Mouse (Mus musculus): Measurements from ENCODE around the gene Tmbim1. TPM values are rescaled to one million over a fixed set of nuclear protein-coding genes. Genes with fewer than 3 reads are reported as not detected.

Gene Tmbim1
- polyA plus RNA-seq, 1 experiment from 2014 or later = 6.8 TPM

DNA sequence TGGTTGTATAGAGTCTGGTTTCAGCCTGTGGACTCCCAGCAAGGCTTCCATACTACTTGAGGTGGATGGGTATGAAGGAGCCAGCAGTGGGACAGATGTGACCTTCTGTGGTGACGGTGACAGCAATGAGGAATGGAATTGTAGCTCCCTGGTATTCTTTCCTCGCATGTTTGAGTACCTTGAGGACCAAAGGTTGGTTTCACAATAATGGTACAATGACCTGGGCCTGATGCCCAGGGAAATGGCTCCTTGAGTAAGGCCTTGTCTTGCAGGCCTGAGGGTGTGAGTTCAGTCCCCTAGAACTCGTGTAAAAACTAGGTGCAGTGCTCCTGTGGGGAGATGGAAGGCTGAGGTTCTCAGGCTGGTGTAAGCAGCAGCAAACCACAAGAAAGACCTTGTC, 13.3 kb upstream of the Tmbim1 start:
- no peaks in the 10 kb centered on the region for H3K9me3 ChIP-seq
- H3K27ac ChIP-seq (replicated peaks) = no peak overlapping the region
- 83% methylated on average over 3 of the region's 3 CpGs for WGBS
- no peak overlapping the region for H3K4me2 ChIP-seq (replicated peaks)
- H3K4me1 ChIP-seq = no peaks in the 10 kb centered on the region
- H3K4me3 ChIP-seq = no peak overlapping the region
- no peak for ATAC-seq (replicated peaks)
- H3K27me3 ChIP-seq = no peaks in the 10 kb centered on the region
- no peaks in the 10 kb centered on the region for H3K36me3 ChIP-seq
- no peak overlapping the region for H3K9ac ChIP-seq (replicated peaks)

DNA sequence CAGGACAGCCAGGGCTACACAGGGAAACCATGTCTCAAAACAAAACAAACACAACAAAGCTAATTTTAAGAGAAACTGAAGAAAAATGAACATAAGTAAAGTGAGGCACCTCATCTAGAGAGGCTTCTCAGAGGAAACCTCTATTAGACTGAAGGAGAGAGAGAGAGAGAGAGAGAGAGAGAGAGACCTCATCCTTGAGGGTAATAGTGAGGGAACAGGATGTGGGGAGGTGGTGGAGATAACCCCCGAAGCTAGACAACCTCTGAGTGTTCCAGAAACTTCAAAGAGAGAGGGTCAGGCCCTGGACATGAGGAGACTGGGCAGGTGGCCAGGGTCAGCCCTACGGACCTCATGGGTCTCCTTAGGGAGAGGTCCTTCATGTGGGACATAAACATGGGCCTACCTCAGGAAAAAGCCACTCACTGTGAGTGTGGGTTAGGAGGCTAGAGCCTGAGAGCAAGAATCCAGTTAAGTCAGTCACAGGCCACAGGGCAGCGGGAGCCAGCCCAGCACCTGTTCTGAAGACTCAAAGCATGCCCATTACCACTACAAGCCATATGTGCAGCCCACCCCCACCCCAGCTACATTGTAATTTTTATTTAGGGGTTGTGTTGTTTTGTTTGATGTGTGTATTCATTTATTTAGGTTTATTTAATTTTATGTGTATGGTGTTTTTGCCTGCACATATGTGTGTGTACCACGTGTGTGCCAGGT, 10.8 kb upstream of the Tmbim1 start:
- WGBS = 86% methylated on average over 4 of the region's 4 CpGs
- Histone ChIP-seq H3K4me1 (no peaks in the 10 kb centered on the region; the same call in 1 of the 2 replicates), H3K27me3 (no peaks in the 10 kb centered on the region), H3K9ac (replicated peaks) (no peak overlapping the region), H3K36me3 (no peaks in the 10 kb centered on the region), H3K4me3 (no peak overlapping the region), H3K9me3 (no peaks in the 10 kb centered on the region), H3K27ac (replicated peaks) (no peak overlapping the region), H3K4me2 (replicated peaks) (no peak overlapping the region)
- no peak for ATAC-seq (replicated peaks)

DNA sequence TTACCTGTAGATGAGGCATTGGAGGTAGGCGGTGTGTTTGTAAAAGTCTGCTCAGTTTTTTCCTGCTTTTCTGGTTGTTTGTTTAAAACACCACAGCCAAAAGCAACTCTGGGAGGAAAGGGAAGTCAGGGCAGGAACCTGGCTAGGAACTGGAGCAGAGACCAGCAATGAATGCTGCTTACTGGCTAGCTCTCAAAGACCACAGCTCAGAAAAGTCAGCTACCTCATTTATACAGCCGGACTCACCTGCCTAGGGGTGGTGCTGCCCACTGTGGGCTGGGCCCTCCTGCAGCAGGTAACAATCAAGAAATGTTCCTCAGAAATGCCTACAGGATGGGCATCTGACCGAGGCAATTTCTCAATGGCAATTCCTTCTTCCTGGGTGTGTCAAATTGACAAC, 9.4 kb upstream of the Tmbim1 start:
- WGBS = 93% methylated on average over 3 of the region's 3 CpGs
- no peaks in the 10 kb centered on the region for H3K36me3 ChIP-seq
- H3K9ac ChIP-seq (replicated peaks) = no peak overlapping the region
- no peak overlapping the region for H3K4me2 ChIP-seq (replicated peaks)
- H3K9me3 ChIP-seq = no peaks in the 10 kb centered on the region
- ATAC-seq (replicated peaks) = no peak
- H3K27ac ChIP-seq (replicated peaks) = no peak overlapping the region
- no peaks in the 10 kb centered on the region; the same call in 1 of the 2 replicates for H3K4me1 ChIP-seq
- no peaks in the 10 kb centered on the region for H3K27me3 ChIP-seq
- H3K4me3 ChIP-seq = no peak overlapping the region

GRCm38 (mm10) chr1:74313049-74313692, 7.7 kb upstream of the Tmbim1 start:
- H3K27ac ChIP-seq (replicated peaks) = no peak overlapping the region
- peak; percentile 60 for ATAC-seq (replicated peaks)
- WGBS = 5% methylated on average over 3 of the region's 3 CpGs
- H3K36me3 ChIP-seq = no peaks in the 10 kb centered on the region
- no peaks in the 10 kb centered on the region for H3K9me3 ChIP-seq
- H3K4me2 ChIP-seq (replicated peaks) = no peak overlapping the region
- no peak overlapping the region for H3K4me3 ChIP-seq
- H3K9ac ChIP-seq (replicated peaks) = no peak overlapping the region
- no peaks in the 10 kb centered on the region for H3K27me3 ChIP-seq
- H3K4me1 ChIP-seq = no peaks in the 10 kb centered on the region; the same call in 1 of the 2 replicates

GRCm38 (mm10) chr1:74309767-74310166, 4.3 kb upstream of the Tmbim1 start:
- Histone ChIP-seq H3K4me2 (replicated peaks) (no peak overlapping the region), H3K9ac (replicated peaks) (no peak overlapping the region), H3K27ac (replicated peaks) (no peak overlapping the region), H3K4me3 (no peak overlapping the region), H3K9me3 (no peaks in the 10 kb centered on the region), H3K27me3 (no peaks in the 10 kb centered on the region), H3K4me1 (no peaks in the 10 kb centered on the region; the same call in 1 of the 2 replicates), H3K36me3 (no peaks in the 10 kb centered on the region)
- 74% methylated on average over 3 of the region's 3 CpGs for WGBS
- ATAC-seq (replicated peaks) = no peak

DNA sequence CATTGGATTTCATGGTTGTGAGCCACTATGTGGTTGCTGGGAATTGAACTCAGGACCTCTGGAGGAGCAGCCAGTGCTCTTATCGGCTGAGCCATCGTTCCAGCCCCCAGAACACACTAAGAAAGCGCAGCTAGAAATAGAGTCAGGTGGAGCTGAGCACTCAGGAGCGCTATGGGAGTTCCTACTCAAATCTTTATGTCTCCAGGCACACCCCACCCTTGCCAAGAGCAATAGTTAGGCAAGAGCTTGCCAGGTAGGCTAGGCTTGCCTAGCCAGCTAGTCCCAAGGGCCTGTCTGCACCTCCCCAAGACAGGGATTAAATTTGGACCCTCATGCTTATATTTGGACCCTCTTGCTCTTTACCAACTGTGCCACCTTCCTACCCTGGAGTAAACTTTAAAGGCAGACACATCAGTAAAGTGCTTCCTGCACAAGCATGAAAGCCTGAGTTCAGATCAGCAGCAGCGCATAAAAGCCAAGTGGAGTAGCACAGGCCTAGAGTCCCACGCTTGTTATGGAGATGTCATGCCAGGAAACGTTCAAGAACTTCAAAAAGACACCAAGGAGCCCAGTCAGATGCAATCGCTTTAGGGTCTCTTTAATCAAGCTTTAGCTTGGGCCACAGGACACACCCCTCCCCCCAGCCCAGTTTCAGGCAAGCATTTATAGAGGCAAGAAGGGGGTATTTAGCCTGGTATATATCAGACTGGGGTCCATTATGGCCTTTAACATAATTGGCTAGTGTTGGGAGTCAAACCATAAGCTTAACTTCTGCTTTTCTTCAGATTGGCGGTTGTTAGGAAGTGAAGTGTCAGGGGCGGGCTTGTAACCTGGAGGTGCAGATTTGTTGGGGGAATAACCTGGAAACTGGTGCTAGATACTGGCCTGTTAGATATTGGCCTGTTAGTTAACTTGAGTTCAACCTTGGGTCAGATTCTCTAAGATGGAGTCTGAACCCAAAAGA, 2.9 kb upstream of the Tmbim1 start:
- no peak for ATAC-seq (replicated peaks)
- Histone ChIP-seq H3K4me2 (replicated peaks) (no peak overlapping the region), H3K27me3 (peaks cover 4% of the 10 kb centered on the region; the same call in 1 of the 2 replicates), H3K4me3 (no peak overlapping the region), H3K9me3 (no peaks in the 10 kb centered on the region), H3K36me3 (no peaks in the 10 kb centered on the region), H3K9ac (replicated peaks) (no peak overlapping the region), H3K4me1 (peaks cover 13% of the 10 kb centered on the region), H3K27ac (replicated peaks) (no peak overlapping the region)
- WGBS = 84% methylated on average over 10 of the region's 10 CpGs

- Histone ChIP-seq H3K9me3 (no peaks in the 10 kb centered on the region), H3K27me3 (peaks cover 4% of the 10 kb centered on the region; the same call in 1 of the 2 replicates), H3K36me3 (no peaks in the 10 kb centered on the region), H3K27ac (replicated peaks) (no peak overlapping the region), H3K4me1 (peaks cover 13% of the 10 kb centered on the region), H3K9ac (replicated peaks) (no peak overlapping the region), H3K4me2 (replicated peaks) (no peak overlapping the region), H3K4me3 (no peak overlapping the region)
- ATAC-seq (replicated peaks) = no peak
- 89% methylated on average over 1 of the region's 1 CpGs for WGBS
These were observed 1.7 kb upstream of the Tmbim1 start for GRCm38 (mm10) chr1:74307146-74307545.

- 70% methylated on average over 4 of the region's 4 CpGs for WGBS
- Histone ChIP-seq H3K9me3 (no peaks in the 10 kb centered on the region), H3K27me3 (peaks cover 4% of the 10 kb centered on the region; the same call in 1 of the 2 replicates), H3K36me3 (no peaks in the 10 kb centered on the region), H3K9ac (replicated peaks) (no peak overlapping the region), H3K4me1 (peaks cover 13% of the 10 kb centered on the region), H3K4me2 (replicated peaks) (no peak overlapping the region), H3K4me3 (no peak overlapping the region), H3K27ac (replicated peaks) (no peak overlapping the region)
- ATAC-seq (replicated peaks) = no peak
These were observed 476 bp downstream of the Tmbim1 start for GRCm38 (mm10) chr1:74304946-74305345.

- Histone ChIP-seq H3K4me3 (peak overlapping the region; percentile 45), H3K4me1 (peaks cover 13% of the 10 kb centered on the region), H3K27me3 (peaks cover 4% of the 10 kb centered on the region; the same call in 1 of the 2 replicates), H3K9ac (replicated peaks) (peak overlapping the region; percentile 50; the same call in 1 of the 2 replicates), H3K9me3 (no peaks in the 10 kb centered on the region), H3K27ac (replicated peaks) (no peak overlapping the region), H3K36me3 (no peaks in the 10 kb centered on the region), H3K4me2 (replicated peaks) (peak overlapping the region; percentile 81)
- ATAC-seq (replicated peaks) = no peak
- 11% methylated on average over 12 of the region's 12 CpGs for WGBS
These were observed 1.1 kb downstream of the Tmbim1 start for GRCm38 (mm10) chr1:74304339-74304790.

DNA sequence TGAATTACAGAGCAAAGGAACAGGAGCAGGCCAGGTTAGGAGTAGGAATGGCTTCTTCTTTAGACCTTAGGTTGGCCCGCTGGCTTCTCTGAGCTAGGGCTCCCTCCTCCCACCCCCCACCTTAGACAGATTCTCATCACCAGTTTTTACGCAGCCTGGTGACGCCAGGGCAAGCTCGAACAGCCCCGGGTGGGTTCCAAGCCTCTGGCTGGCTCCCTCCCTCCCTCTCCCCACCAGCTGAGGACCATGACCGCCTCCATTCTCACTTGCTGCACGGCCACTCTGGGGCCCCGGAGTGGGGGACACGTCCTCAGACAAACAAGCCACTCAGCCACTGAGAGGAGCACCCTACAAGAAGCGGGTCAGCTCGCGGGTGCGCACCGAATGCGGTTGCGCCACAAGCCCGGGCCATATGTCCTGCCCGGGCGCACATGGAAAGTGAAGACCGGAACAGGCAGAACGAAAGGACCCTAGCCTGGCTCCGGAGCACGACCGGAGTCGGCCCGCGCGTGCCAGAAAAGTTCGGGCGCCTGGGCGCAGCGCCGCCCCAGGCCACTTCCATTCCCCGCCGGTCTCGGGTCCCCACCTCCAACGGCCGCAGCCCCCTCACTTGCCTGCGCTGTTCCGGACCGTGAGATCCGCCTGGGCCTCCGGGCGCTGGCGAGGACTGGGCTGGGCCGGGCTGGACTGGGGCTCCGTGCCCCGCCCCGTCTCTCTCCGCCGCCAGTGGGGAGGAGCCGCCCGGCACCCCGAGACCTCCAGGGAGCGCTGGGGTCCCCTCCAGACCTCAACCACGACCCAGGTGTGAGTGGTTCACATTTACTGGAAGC, 1.7 kb downstream of the Tmbim1 start:
- peaks cover 13% of the 10 kb centered on the region for H3K4me1 ChIP-seq
- peaks cover 4% of the 10 kb centered on the region; the same call in 1 of the 2 replicates for H3K27me3 ChIP-seq
- WGBS = 1% methylated on average over 56 of the region's 56 CpGs
- no peak overlapping the region for H3K27ac ChIP-seq (replicated peaks)
- peak overlapping the region; percentile 50 for H3K9ac ChIP-seq (replicated peaks)
- peak; percentile 72; the same call in 1 of the 2 replicates for ATAC-seq (replicated peaks)
- H3K9me3 ChIP-seq = no peaks in the 10 kb centered on the region
- H3K4me2 ChIP-seq (replicated peaks) = peak overlapping the region; percentile 81
- H3K36me3 ChIP-seq = no peaks in the 10 kb centered on the region
- peak overlapping the region; percentile 45 for H3K4me3 ChIP-seq

DNA sequence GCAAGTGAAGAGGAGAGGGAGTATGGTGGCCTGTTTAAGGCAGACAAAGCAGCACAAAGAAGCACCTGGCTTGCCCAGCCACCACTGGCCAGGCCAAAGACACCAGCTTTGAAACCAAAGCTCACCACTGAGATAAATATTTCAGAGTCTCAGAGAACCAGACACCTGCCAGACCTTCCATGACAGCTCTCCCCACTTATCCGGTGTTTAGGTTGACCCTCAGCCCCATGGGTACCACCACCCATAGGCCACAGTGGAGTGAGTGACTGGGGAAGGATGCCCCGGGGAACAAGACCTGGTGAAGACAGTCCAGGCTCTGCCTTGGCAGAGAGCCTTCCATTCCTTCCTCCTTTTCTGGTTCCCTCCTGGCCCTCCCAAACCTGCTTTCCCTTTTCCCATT, 2.6 kb downstream of the Tmbim1 start:
- no peak overlapping the region for H3K9ac ChIP-seq (replicated peaks)
- WGBS = 83% methylated on average over 2 of the region's 2 CpGs
- H3K27me3 ChIP-seq = peaks cover 4% of the 10 kb centered on the region; the same call in 1 of the 2 replicates
- no peak overlapping the region for H3K4me3 ChIP-seq
- no peak for ATAC-seq (replicated peaks)
- no peaks in the 10 kb centered on the region for H3K9me3 ChIP-seq
- H3K36me3 ChIP-seq = no peaks in the 10 kb centered on the region
- H3K4me1 ChIP-seq = peaks cover 13% of the 10 kb centered on the region
- H3K27ac ChIP-seq (replicated peaks) = no peak overlapping the region
- no peak overlapping the region for H3K4me2 ChIP-seq (replicated peaks)
